Mouse (Mus musculus): ENCODE results near the gene Caprin1. TPM values are rescaled to one million over a fixed set of nuclear protein-coding genes. Genes with fewer than 3 reads are reported as not detected.

Gene Caprin1
- polyA plus RNA-seq, 1 experiment from 2014 or later: 110 TPM

- no peak for ATAC-seq (ENCODE audit: insufficient read depth)
- no peaks in the 10 kb centered on the region for H3K27me3 ChIP-seq
- H3K27ac ChIP-seq (replicated peaks): no peak overlapping the region
- peaks cover 83% of the 10 kb centered on the region for H3K36me3 ChIP-seq (replicated peaks)
- no peak overlapping the region for H3K4me3 ChIP-seq (replicated peaks)
- 56% methylated on average over 2 of the region's 2 CpGs for WGBS (ENCODE audit: insufficient replicate concordance)
- no peak overlapping the region for H3K9ac ChIP-seq
- no peak overlapping the region for H3K4me2 ChIP-seq
- H3K9me3 ChIP-seq (replicated peaks): no peaks in the 10 kb centered on the region
- no peaks in the 10 kb centered on the region for H3K4me1 ChIP-seq (replicated peaks)
These were observed 72.9 kb downstream of the Caprin1 start for GRCm38 (mm10) chr2:103724521-103724920.

- H3K27ac ChIP-seq (replicated peaks): no peak overlapping the region
- H3K4me2 ChIP-seq: no peak overlapping the region
- H3K4me1 ChIP-seq (replicated peaks): peaks cover 11% of the 10 kb centered on the region; the same call in 1 of the 2 replicates
- WGBS (ENCODE audit: insufficient replicate concordance): 87% methylated on average over 7 of the region's 7 CpGs
- H3K36me3 ChIP-seq (replicated peaks): peaks cover 43% of the 10 kb centered on the region
- no peak overlapping the region for H3K4me3 ChIP-seq (replicated peaks)
- H3K9ac ChIP-seq: no peak overlapping the region
- no peaks in the 10 kb centered on the region for H3K9me3 ChIP-seq (replicated peaks)
- H3K27me3 ChIP-seq: no peaks in the 10 kb centered on the region
- ATAC-seq (ENCODE audit: insufficient read depth): no peak
These were observed 78.2 kb downstream of the Caprin1 start for GRCm38 (mm10) chr2:103719292-103719646.

DNA sequence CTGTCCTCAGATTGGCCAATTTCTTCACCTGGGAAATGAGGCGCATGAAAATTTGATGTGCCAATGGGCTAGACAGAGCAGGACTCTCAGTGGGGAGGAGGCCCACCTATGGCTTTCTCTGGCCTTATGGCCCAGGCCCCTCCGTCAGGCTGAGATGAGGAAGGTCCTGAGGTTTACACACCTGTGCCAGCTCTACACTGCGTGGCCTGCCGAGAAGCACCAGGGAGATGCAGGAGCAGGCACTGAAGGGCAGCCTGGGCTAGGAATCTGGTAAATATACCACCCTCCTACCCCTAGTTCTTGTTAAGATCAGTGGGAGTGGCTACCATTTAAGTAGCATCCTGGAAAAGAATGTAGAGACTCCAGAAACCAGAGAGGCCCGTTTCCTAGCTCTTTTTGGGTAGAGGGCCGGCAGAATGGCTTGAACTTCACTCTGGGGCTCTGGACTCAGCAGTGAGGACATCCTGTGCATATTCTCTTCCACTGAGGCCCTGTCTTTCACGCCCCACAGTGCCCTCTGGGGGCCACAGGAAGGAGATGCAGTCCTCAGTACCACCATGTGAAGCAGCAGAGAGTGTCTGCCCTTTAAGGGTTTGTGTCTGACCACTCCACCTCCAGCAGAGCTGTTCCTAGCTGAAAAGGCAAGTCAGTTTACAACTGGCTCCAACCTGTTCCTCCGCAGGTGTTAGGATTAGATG lies 78.7 kb downstream of the Caprin1 start:
- WGBS (ENCODE audit: insufficient replicate concordance): 60% methylated on average over 8 of the region's 8 CpGs
- Histone ChIP-seq H3K4me1 (replicated peaks) (peaks cover 14% of the 10 kb centered on the region; the same call in 1 of the 2 replicates), H3K27ac (replicated peaks) (no peak overlapping the region), H3K4me3 (replicated peaks) (no peak overlapping the region), H3K4me2 (no peak overlapping the region), H3K9me3 (replicated peaks) (no peaks in the 10 kb centered on the region), H3K27me3 (no peaks in the 10 kb centered on the region), H3K36me3 (replicated peaks) (peaks cover 37% of the 10 kb centered on the region), H3K9ac (no peak overlapping the region)
- no peak for ATAC-seq (ENCODE audit: insufficient read depth)

DNA sequence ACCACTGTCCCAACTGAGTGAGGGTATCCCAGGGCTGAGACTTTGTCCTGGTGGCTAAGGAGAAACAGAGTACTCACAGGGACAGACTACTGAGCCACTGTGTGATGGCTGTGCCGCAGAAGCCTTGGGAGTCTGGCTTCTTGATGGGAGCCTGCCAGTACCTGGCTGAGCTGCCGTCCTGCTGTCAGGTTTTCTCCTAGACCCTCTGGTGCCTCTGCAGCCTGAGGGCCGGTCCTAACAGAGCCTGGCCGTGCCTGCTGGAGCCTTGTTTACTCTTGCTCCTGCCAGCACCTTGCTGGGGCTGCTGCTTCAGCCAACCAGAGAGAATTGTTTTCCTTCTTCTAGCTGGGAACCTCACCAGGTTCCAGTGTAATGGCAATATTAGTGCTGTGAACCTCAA lies 83.0 kb downstream of the Caprin1 start:
- H3K36me3 ChIP-seq (replicated peaks): peaks cover 2% of the 10 kb centered on the region; the same call in 1 of the 2 replicates
- H3K27me3 ChIP-seq: no peaks in the 10 kb centered on the region
- peaks cover 20% of the 10 kb centered on the region for H3K4me1 ChIP-seq (replicated peaks)
- no peak for ATAC-seq (ENCODE audit: insufficient read depth)
- no peaks in the 10 kb centered on the region for H3K9me3 ChIP-seq (replicated peaks)
- peak overlapping the region; percentile 48; the same call in 1 of the 2 replicates for H3K27ac ChIP-seq (replicated peaks)
- H3K4me2 ChIP-seq: no peak overlapping the region
- H3K4me3 ChIP-seq (replicated peaks): no peak overlapping the region
- WGBS (ENCODE audit: insufficient replicate concordance): 61% methylated on average over 4 of the region's 4 CpGs
- no peak overlapping the region for H3K9ac ChIP-seq

DNA sequence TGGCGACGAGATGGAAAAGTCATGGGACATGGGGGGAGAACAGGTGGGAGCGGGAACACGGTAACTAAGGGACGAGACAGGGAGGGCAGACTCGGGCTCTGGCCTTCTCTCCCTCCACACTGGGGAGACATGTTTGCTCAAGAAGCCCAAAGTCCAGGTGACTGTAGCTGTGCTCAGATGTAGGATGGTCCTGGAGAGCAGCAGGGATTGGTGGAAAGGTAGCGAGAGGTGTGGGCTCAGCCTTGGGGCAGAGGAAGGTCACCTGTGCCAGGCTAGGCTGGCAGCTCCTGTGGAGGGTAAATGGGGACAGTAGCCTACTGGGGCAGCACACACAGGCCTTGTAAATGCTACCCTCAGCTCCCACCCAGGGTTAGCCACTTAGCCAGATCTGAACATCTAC lies 83.6 kb downstream of the Caprin1 start:
- peak; percentile 69 for ATAC-seq (ENCODE audit: insufficient read depth)
- H3K4me2 ChIP-seq: no peak overlapping the region
- peak overlapping the region; percentile 48; the same call in 1 of the 2 replicates for H3K27ac ChIP-seq (replicated peaks)
- peaks cover 19% of the 10 kb centered on the region for H3K4me1 ChIP-seq (replicated peaks)
- H3K36me3 ChIP-seq (replicated peaks): peaks cover under 1% of the 10 kb centered on the region; the same call in 1 of the 2 replicates
- H3K9ac ChIP-seq: no peak overlapping the region
- WGBS (ENCODE audit: insufficient replicate concordance): 71% methylated on average over 7 of the region's 7 CpGs
- no peaks in the 10 kb centered on the region for H3K27me3 ChIP-seq
- H3K4me3 ChIP-seq (replicated peaks): no peak overlapping the region
- no peaks in the 10 kb centered on the region for H3K9me3 ChIP-seq (replicated peaks)

Small RNAs within 50 kb of the gene (microRNA-seq; reads per million reads assigned to microRNA genes)
- gene Gm22757: not detected
- gene Gm22761: not detected

Other genes starting within 250 kb of the Caprin1 start
- gene Abtb2, start 231.3 kb downstream of the Caprin1 start, polyA plus RNA-seq (2015; fragmentation: Nextera tagmentation; extraction: Ambion mirVana): 2.9 and 3.4 TPM in 2 replicates
- gene Nat10, start 36.4 kb downstream of the Caprin1 start, polyA plus RNA-seq (2015; fragmentation: Nextera tagmentation; extraction: Ambion mirVana): 12.9 and 13.0 TPM in 2 replicates
- gene Lmo2, start 160.3 kb upstream of the Caprin1 start, polyA plus RNA-seq (2015; fragmentation: Nextera tagmentation; extraction: Ambion mirVana): 148 and 156 TPM in 2 replicates
- 46.4 and 50.0 TPM in 2 replicates for gene Fbxo3, start 230.1 kb upstream of the Caprin1 start, polyA plus RNA-seq (2015; fragmentation: Nextera tagmentation; extraction: Ambion mirVana)
- gene 4931422A03Rik, start 230.7 kb upstream of the Caprin1 start, polyA plus RNA-seq (2015; fragmentation: Nextera tagmentation; extraction: Ambion mirVana): 1.4 and 1.7 TPM in 2 replicates